Mouse (Mus musculus) thymus, postnatal 0 days (tissue): ENCODE measurements around the gene Qrfp. TPM values are rescaled to one million over a fixed set of nuclear protein-coding genes. Genes with fewer than 3 reads are reported as not detected.

Experiments used
- DNase-seq: peaks from one replicate; pipeline ENCODE4 v3.0.0-alpha.2; 2015; ENCODE audit warnings: low spot score
- polyA plus RNA-seq: library from polyadenylated mRNA; unstranded; fragments of >200 nt; fragmentation: Nextera tagmentation; extraction: Ambion mirVana; gene quantifications from 2 replicates; pipeline ENCODE4 v1.2.1, GENCODE M21; 2015

The Qrfp gene
- polyA plus RNA-seq, 1 experiment from 2014 or later, result 2.1 TPM

DNA sequence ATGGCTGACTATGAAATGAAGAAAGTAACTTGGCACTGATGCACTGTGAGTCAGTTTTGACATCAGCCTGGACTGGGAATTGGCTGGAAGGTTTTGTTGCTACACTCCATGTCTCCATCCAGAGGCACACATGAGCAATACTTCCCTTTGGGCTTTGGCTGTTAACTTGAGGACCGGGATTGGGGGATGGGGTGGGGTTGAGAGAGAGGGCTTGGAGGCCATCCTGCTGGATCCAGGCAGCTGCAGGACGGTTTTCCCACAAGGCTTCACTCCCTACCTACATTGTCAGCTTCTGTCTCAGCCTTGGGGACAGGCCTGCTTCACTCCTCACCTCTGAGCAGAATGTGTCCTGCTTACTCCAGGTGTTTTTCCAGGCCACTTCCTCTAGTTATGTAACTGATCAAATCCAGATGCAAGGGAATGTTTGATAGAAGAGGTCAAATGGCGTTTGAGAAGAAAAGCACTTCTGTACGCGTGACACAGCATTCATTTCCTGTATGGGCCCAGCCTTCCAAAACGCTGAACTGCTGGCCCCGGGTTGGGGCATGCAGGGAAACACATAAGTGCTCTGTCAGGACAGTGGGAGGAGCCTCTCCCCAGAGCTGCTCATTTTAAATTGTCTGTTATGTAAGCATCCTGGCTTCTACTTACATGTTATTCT is 39.5 kb downstream of the Qrfp start:
- DNase-seq, result peak; percentile 76

DNA sequence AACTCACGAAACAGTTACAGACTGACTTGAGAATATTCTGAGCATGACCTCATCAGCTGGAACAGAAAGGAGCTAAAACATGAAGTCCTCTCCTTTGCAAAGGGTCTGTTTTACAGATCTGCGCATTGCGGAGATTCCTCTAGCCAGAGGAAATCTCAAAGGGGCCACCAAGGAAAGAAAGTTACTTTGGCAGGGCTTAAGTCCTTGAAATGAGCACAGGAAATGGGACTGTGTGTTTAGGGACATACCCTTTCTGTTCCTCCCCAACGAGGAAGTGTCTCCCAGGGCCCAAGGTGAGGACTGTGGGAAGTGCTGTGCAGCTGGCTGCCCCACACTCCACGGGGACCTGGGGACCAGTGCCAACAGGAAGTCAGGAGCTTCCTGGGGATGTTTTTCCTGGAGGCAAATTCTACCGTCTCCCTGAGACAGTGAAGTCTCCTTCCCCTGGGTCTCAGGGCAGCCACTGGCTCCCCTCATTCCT is 40.7 kb downstream of the Qrfp start:
- DNase-seq, result no peak

- DNase-seq, result no peak
These were observed 41.3 kb downstream of the Qrfp start for GRCm38 (mm10) chr2:31769115-31769514.

DNA sequence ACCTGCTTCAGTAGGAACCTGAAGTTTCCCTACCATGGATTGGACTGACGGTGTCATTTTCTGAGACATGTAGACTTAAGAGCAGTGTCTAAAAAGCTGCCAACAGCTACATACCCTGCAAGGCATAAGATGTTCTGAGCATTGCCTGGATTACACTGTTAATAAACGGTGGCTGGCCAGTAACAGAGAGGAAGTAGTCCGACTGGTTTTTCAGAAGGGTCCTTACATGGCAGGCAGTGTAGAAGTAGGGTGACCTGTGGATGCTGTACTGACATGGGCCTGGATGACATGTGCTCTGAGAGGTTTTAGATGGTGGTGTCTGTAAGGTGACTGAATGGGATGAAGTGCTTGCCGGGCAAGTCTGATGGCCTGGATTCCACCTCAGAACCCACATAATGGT is 42.6 kb downstream of the Qrfp start:
- DNase-seq, result no peak

DNA sequence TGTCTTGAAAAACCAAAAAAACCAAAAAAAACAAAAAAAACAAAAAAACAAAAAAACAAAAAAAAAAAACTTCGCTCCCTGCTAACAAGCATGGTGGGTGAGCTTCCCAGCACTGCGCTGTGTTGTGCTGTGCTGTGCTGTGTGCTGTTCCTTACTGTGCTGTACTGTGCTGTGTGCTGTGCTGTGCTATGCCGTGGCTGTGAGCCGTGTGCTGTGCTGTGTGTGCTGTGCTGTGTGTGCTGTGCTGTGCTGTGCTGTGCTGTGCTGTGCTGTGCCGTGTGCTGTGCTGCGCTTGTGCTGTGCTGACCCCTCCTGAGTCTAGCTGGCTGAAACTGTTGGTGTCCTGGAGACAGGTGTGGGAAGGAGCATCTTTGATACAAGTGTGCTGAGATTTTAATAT is 43.3 kb downstream of the Qrfp start:
- DNase-seq, result no peak

DNA sequence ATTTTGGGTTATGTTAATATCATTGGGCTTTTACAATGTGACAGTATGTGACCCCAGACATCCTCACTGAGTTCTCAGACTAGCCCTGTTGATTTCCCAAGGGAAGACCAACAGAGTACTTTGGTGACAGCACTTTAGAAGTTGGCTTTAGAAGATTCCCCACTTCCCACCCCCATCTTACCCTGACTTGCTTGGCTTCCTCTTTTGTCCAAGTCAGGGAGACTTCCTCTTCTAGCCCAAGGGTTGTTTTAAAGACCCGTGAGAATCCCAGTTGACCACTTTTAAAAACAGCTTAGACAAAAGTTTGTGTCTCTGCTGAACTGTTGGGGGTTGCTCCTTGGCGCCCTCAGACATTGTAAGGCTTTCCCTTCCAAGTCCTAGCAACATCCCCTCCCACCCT is 47.1 kb downstream of the Qrfp start:
- DNase-seq, result no peak

- no peak for DNase-seq
These were observed 47.5 kb downstream of the Qrfp start for GRCm38 (mm10) chr2:31762853-31763252.

DNA sequence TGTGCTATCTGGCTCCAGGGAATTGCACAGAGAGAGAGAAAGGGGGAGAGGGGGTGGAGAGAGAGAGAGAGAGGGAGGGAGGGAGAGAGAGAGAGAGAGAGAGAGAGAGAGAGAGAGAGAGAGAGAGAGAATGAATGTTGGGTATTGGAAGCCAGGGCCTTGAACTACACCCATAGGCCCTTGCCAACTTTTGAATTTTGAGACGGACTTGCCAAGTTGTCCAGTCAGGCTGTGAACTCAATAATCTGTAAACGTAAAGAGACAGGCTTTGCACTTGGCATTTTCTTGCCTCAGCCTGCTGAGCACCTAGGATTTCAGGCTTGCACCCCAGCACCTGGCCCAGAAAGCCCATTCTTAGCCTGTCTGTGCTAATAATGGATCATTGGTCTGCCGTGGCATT is 48.2 kb downstream of the Qrfp start:
- no peak for DNase-seq

DNA sequence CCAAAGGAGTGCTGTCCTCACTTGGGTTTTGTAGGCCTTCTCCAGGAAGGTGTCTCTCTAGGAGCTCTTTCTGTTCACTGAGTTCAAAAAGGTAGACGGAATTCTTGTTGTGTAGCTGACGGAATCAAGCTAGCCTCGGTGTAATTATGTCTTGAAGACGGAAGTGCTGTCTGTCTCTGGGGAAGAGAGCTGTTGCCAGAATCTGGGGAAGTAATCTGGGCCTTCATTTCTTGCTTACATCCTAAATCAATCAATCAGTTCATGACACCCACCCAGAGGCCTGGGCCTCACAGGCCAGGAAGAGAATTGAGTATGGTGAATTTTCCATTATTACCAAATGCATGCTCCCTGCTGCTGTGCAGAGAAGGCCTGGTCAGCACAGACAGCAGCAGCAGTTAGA is 48.8 kb downstream of the Qrfp start:
- no peak for DNase-seq

GRCm38 (mm10) chr2:31761115-31761531 is 49.3 kb downstream of the Qrfp start:
- no peak for DNase-seq

- no peak for DNase-seq
These were observed 49.9 kb downstream of the Qrfp start for GRCm38 (mm10) chr2:31760486-31760885.

DNA sequence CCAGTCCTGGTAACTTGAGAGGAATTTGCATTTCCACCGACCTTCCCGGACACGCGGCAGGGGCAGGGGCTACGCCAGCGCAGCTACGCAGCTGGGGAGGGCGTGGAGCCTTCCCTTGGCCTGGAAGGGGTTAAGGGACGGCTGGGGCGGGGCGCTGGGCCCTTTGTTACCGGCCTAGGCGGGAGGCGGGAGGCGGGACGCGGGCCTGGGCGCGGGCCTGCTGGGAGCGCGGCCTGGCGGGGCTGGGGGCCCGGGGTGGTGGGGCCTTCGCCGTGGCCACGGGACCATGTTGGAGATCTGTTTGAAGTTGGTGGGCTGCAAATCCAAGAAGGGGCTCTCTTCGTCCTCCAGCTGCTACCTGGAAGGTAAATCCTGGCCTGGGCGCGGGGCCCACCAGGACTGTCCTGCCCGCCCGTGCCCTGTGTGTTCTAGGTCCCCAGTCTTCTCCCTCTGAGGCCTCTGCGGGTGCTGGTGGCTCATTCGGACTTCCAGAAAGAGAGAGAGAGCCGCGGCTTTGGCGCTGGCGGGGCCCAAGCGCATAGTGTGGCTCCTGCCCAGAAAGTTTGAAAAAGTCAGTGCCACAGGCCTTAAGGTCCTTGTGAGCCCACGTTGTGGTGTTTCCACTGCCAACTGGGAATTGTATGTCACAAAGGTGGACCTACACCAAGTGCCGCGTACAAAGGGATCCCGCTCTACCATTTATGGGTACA is 50.5 kb downstream of the Qrfp start:
- DNase-seq, result peak; percentile 77

GRCm38 (mm10) chr2:31758966-31759365 is 51.4 kb downstream of the Qrfp start:
- no peak for DNase-seq

GRCm38 (mm10) chr2:31757472-31757871 is 52.9 kb downstream of the Qrfp start:
- no peak for DNase-seq

Other genes starting within 250 kb of the Qrfp start
- gene Fubp3, start 237.9 kb downstream of the Qrfp start, polyA plus RNA-seq, result 64.9 and 72.1 TPM in 2 replicates
- gene Prdm12, start 170.5 kb downstream of the Qrfp start, polyA plus RNA-seq, result not detected in 2 replicates
- gene Exosc2, start 139.9 kb downstream of the Qrfp start, polyA plus RNA-seq, result 54.5 and 57.6 TPM in 2 replicates
- gene Abl1, start 122.2 kb downstream of the Qrfp start, polyA plus RNA-seq, result 19.3 and 19.7 TPM in 2 replicates
- 0.13 and 0.27 TPM in 2 replicates for gene Fibcd1, start 35.4 kb upstream of the Qrfp start, polyA plus RNA-seq
- gene Lamc3, start 76.7 kb upstream of the Qrfp start, polyA plus RNA-seq, result 0.09 and 0.21 TPM in 2 replicates
- 5.0 and 6.0 TPM in 2 replicates for gene Aif1l, start 139.6 kb upstream of the Qrfp start, polyA plus RNA-seq
- gene Nup214, start 163.9 kb upstream of the Qrfp start, polyA plus RNA-seq, result 115 and 138 TPM in 2 replicates